Mouse (Mus musculus): ENCODE measurements around the gene Ccdc148.

The Ccdc148 gene

GRCm38 (mm10) chr2:59160605-59160963 lies at the start of gene Ccdc148, which contains the start of gene Pkp4:
Ccdc148 (minus strand) TSS chr2:59160683.
Pkp4 (plus strand) TSS chr2:59160850.
- peak; percentile 72 to 83 for DNase-seq (ENCODE audit: low read depth in 2 of 2, low spot score in 2 of 2)

- DNase-seq (ENCODE audit: low read depth in 2 of 2, low spot score in 2 of 2): no peak
These were observed 47.8 kb upstream of the Ccdc148 start for GRCm38 (mm10) chr2:59208276-59208675.

GRCm38 (mm10) chr2:59207725-59208124 lies 47.2 kb upstream of the Ccdc148 start:
- DNase-seq (ENCODE audit: low read depth in 2 of 2, low spot score in 2 of 2): no peak

GRCm38 (mm10) chr2:59207240-59207639 lies 46.8 kb upstream of the Ccdc148 start:
- no peak for DNase-seq (ENCODE audit: low read depth in 2 of 2, low spot score in 2 of 2)

- DNase-seq (ENCODE audit: low read depth in 2 of 2, low spot score in 2 of 2): no peak
These were observed 45.7 kb upstream of the Ccdc148 start for GRCm38 (mm10) chr2:59206190-59206589.

GRCm38 (mm10) chr2:59205092-59205491 lies 44.6 kb upstream of the Ccdc148 start:
- no peak for DNase-seq (ENCODE audit: low read depth in 2 of 2, low spot score in 2 of 2)

GRCm38 (mm10) chr2:59203627-59204425 lies 43.3 kb upstream of the Ccdc148 start:
- DNase-seq (ENCODE audit: low read depth in 2 of 2, low spot score in 2 of 2): no peak

- DNase-seq (ENCODE audit: low read depth in 2 of 2, low spot score in 2 of 2): no peak
These were observed 42.4 kb upstream of the Ccdc148 start for GRCm38 (mm10) chr2:59202930-59203329.

GRCm38 (mm10) chr2:59200511-59200910 lies 40.0 kb upstream of the Ccdc148 start:
- DNase-seq (ENCODE audit: low read depth in 2 of 2, low spot score in 2 of 2): no peak

GRCm38 (mm10) chr2:59199476-59199976 lies 39.0 kb upstream of the Ccdc148 start:
- DNase-seq (ENCODE audit: low read depth in 2 of 2, low spot score in 2 of 2): no peak

GRCm38 (mm10) chr2:59197156-59197555 lies 36.7 kb upstream of the Ccdc148 start:
- DNase-seq (ENCODE audit: low read depth in 2 of 2, low spot score in 2 of 2): no peak

- no peak for DNase-seq (ENCODE audit: low read depth in 2 of 2, low spot score in 2 of 2)
These were observed 32.6 kb upstream of the Ccdc148 start for GRCm38 (mm10) chr2:59193117-59193516.

GRCm38 (mm10) chr2:59191466-59191865 lies 31.0 kb upstream of the Ccdc148 start:
- DNase-seq (ENCODE audit: low read depth in 2 of 2, low spot score in 2 of 2): no peak

GRCm38 (mm10) chr2:59190186-59190585 lies 29.7 kb upstream of the Ccdc148 start:
- no peak for DNase-seq (ENCODE audit: low read depth in 2 of 2, low spot score in 2 of 2)

GRCm38 (mm10) chr2:59189661-59190185 lies 29.2 kb upstream of the Ccdc148 start:
- no peak for DNase-seq (ENCODE audit: low read depth in 2 of 2, low spot score in 2 of 2)

GRCm38 (mm10) chr2:59188306-59188705 lies 27.8 kb upstream of the Ccdc148 start:
- no peak for DNase-seq (ENCODE audit: low read depth in 2 of 2, low spot score in 2 of 2)

- DNase-seq (ENCODE audit: low read depth in 2 of 2, low spot score in 2 of 2): no peak
These were observed 26.5 kb upstream of the Ccdc148 start for GRCm38 (mm10) chr2:59186966-59187365.

- DNase-seq (ENCODE audit: low read depth in 2 of 2, low spot score in 2 of 2): no peak
These were observed 25.6 kb upstream of the Ccdc148 start for GRCm38 (mm10) chr2:59186122-59186521.

- no peak for DNase-seq (ENCODE audit: low read depth in 2 of 2, low spot score in 2 of 2)
These were observed 23.9 kb upstream of the Ccdc148 start for GRCm38 (mm10) chr2:59184107-59185064.

GRCm38 (mm10) chr2:59183541-59183940 lies 23.1 kb upstream of the Ccdc148 start:
- no peak for DNase-seq (ENCODE audit: low read depth in 2 of 2, low spot score in 2 of 2)

GRCm38 (mm10) chr2:59181321-59182113 lies 21.0 kb upstream of the Ccdc148 start:
- no peak for DNase-seq (ENCODE audit: low read depth in 2 of 2, low spot score in 2 of 2)
